Mouse (Mus musculus) ovary, postnatal 14 days (tissue): Measurements from ENCODE around the gene Atxn1.

Source experiments
- DNase-seq: peaks from one replicate; pipeline ENCODE4 v3.0.0; 2022; ENCODE audit warnings: low spot score

Gene Atxn1

DNA sequence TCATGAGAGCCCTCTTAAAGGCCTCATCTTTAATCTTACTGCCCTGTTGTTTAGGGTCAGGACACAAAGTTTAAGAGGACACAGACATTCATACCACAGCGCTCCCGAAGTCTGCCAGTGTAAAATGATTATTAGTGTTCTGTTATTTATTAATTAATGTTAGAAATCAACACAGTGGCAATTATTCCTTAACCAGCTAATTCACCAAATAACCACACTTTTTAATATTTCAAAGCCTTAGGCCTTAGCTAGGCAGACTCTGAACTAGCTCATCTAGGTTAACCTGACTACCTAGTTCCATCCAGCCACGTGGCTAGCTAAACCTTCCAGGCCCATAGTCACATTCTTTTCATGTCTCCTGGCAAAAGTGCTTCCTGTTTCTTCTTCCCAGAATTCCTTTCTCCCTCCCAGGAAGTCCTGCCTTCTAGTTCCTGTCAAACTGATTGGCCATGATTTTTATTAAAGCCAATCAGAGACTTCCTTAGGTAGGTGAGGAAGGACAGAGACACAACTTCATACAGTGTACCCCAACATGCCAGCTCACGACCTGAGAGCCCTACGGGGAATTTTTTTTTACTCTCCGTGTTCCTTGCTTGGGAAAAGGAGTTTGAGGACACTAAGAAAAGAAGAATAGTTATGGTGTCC lies 439.9 kb downstream of the Atxn1 start:
- no peak for DNase-seq

DNA sequence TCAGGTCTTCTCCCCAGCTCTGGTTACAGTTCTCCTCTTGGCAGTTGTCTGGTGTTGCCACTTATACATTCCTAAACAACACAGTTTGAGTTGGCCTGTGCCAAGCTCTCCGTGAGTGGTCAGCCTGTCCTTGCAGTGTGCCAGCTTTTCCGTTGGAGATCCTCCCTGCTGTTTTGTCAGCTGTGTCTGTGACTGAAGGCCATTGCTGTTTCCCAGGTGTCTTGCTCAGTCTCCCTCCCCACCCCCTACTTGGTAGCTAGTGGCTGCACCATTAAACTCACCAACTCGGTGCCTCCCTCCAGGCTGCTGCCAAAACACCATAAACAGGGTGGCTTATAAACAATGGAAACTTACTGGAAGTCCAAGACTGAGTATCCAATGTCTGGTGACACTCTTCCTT lies 440.5 kb downstream of the Atxn1 start:
- DNase-seq: no peak

DNA sequence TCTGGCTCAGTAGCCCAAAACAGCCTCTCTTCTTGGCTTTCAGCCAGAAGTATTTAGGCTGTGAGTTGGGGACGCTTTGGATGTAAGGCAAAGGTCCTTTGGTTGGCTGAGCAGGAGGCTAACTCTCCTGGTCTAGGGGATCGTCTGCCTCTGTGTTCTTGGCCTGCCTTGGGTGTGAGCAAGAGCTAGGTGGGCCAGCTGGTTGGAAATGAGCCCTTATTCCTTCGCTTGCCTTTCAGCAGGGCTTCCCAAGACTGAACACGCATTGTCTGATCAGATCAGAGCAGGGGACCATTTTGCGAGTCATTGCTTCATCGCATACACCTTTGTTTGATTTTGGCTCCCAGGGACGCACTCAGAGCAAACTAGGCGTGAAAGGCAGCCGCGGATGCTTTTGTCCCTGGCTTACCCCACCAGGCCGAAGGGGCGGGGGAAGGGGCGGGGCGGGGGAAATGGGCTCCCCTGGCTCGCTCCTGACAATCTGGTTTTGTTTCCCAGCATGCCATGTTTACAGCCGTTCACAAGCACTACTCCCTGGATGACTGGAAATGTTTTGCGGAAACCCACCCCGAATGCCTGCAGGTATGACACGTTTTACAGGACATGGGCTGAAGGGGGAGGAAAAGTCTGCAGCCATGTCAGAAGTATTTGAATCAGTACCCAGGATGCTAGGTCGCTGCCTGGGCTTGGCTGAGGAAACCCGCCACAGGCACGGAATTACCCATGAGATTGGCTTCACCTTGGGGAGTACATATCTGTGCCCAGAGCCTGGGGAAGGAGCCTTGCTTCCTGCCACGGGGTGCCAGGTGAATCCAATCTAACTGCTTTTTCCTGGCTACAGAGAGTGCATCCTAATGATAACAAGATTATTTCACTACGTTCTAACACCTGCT lies 448.1 kb downstream of the Atxn1 start:
- DNase-seq: no peak

DNA sequence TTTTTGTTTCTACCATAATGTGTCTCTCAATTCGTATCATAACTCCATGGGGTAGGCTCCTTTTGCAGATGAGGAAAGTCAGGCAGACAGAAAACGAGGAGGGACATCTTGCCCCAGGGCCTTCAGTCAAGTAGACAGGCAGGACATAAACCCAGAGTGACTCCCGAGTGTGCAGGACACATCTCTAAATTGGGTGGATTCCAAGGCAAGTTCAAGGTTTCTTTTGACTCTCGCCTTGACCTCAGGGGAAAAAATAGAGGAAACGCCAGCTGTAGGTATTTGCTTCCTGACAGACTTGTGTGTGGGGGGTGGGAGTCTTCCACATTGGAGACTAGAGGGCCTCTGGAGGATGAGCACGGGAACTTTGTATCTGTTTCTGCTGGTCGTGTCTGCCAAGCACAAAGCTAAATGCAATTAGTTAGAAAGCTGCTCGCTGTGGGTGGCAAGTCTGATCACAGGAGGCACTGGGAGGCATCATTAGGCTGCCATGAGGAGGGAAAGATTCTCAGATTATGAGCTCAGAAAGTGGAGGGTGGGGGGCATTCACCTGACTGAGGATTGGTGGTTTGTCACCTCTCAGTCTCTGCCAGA lies 449.9 kb downstream of the Atxn1 start:
- DNase-seq: no peak

DNA sequence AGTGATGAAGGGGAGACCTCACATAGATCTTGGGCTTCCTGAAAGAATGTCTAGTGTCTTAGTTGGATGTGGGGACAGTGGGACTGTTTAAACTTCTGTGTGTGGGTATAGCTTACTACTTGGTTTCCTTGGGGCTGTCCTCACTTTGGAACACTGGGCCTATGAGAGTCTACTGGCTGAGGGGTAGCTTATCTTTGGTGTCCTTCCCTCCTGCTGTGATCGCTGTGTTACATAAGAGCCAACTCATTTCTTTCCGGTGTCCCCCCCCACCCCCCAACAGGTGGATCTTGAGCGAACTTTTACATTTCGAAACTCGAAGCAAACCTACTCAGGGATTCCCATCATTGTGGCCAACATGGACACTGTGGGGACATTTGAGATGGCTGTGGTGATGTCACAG lies 450.7 kb downstream of the Atxn1 start:
- DNase-seq: no peak

DNA sequence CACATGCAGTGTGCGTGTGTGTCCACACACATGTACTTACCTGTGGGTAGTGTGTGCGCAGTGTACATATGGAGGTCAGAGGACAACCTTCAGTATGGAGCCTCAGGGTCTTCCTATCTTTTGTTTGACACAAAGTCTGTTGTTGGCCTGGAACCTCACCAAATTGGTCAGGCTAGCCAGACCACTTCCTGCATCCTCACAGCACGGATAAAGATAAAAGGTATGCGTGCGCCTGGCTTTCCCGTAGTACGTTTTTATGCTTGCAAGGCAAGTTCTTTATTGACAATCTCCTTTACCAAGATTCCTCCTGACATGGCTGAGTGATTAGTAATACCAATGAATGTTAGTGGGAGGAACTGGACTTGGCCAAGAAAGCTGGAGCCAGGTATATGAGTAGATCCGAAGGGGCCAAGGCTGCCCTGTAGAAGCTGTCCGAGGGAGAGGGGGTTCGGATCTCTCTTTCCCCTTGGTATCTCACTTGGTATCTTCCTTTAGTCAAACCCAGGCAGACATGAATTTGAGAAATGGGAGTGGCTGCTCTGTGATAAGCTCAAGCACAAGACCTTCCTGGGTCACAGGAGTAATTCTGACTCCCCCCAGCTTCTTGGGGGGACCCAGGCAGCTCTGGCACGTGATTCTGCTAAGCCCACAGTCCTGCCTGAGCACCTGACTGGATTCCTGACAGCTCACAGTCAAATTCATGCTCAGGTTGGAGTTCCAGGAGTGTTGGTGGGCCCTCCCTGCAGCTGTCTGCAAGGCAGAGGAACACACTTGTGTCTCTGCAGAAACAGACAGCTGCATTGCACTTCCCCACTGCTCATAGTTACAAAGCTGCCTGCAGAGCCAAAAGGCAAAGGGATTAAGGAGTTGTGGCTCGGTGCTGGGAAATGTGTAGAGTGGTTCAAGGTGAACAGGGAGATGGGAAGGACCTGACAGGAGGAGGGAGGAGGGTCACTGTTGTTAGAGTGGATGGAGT lies 451.5 kb downstream of the Atxn1 start:
- no peak for DNase-seq

DNA sequence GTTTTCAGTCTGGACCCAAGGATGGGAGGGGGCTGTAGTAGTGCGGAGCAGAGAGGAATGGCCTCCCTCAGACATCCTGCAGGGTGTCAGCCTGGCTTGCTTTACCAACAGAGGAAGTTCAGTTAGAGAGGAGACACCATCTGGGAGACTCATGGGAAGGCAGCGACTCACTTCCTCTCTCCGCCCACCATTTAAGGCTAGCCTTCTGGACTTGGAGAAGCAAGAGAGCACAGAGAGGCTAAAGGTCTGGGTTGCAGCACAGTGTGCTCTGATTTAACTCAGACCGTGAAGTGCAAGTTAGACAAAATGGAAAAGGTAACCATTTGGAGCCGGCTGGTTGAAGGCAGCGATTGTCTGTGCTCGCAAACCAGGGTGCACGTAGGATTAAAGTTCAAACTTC lies 452.3 kb downstream of the Atxn1 start:
- DNase-seq: no peak

DNA sequence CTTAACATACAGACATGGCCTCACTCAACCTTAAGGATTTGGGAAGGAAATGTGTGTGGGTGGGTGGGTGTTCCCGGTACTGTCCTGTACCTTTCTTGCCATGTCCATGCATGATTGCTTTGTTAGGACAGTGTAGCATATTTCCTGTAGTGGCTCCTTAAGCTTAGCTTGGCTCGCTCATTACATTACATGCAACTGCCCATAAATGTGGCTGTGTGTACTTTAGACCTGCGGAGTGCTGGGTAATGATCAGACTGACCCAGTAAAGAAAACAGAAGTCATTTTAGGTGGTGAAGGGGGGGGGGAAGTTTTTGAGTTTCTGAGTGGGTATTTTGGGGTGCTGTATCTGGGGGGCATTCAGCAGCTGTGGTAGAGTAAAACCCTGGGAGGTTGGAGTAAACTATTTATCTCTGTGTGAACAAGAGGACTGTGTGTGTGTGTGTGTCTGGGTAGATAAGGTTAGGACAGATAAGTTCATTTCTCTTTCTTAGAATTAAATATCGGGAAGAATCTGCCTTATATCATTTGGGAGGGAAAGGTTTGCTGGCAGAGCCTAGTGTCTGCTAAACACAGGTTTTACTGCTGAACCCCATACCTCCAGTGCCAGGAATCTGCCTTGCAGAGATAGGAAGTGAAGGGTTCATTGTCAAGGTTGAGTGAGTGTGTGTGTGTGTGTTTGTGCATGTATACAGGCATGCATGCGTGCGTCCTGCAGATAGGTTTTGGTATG lies 452.9 kb downstream of the Atxn1 start:
- DNase-seq: no peak

DNA sequence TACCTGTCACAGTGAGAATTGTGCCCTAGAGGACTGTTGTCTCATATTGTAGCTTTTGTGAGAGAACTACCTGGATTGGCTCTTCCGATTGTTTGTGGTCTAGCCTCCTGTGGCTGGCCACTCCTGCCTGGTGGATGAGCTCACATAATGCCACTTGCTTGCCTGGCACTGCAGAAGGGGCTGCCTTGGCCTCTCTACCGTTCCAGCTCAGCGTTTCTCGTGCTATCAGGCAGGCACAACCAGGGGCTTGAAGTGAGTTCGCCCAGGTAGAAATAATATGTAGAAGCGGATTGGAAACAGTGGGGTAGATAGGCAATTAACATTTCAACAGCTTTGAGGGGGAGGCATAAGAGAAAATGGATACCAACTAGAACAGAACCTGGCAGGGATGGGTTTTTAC lies 455.4 kb downstream of the Atxn1 start:
- DNase-seq: no peak

DNA sequence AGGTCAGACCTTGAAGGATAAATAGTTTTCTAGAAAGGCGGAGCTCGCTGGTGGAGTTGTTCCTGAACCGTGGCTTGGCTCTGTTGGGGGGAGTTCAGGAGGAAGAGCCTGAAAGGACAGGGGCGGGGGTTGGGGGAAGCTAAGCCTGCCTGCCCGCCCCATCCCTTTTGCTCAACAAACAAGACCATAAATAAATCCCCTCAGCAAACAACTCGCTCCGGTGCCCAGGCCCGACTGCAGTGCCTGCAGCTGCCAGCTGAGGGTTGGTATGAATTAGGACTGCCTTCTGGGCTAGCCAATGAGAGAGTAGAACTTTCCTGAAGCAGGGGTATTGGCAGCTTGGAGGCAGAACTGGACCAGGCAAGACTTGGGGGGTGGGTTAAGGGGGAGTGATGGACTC lies 456.3 kb downstream of the Atxn1 start:
- DNase-seq: no peak

DNA sequence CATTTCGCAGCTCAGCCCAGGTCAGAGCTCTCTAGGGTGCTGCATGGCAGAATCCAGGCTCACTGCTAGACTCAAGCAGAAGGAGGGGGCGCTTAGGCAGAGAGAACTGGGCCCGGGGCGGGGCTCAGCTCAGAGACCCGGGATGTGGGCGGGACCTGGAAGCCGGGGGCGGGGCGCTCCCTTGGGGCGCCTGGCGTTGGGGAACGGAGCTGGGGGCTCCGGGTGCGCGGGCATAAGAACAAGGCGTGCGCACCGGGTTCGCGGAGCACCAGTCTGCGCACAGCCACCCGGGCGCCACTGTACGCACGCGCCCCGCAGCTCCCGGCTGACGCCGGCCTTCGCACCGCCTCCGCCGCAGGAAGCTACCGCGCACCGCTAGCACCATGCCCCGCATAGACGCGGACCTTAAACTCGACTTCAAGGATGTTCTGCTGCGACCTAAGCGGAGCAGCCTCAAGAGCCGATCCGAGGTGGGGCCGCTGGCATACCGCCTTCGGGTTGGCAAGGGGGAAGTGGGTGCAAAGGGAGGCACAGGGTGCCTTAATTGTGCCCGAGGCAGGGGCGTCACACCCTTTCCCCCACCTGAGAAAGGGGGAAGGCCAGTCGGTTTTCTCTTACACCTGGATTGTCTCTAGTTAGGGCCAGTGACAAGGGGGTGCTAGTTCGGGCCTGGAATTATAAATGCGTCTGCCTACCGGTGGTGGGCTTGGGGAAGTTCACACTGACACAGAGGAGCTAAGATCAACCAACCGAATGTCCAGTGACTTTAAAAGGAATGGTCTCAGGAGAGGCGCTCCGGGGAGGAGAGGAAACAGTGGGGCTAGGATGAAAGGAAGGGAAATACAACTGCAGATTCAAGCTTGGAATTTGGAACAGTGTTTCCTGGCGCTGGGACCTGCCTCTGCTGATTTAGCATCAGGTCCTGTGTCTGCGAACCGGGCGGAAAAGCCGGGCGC lies 457.3 kb downstream of the Atxn1 start, which contains the start of gene Gmpr:
Gene Gmpr (plus strand): TSS at position 171 of the 956 bp plus-strand sequence.
- peak; percentile 59 for DNase-seq

DNA sequence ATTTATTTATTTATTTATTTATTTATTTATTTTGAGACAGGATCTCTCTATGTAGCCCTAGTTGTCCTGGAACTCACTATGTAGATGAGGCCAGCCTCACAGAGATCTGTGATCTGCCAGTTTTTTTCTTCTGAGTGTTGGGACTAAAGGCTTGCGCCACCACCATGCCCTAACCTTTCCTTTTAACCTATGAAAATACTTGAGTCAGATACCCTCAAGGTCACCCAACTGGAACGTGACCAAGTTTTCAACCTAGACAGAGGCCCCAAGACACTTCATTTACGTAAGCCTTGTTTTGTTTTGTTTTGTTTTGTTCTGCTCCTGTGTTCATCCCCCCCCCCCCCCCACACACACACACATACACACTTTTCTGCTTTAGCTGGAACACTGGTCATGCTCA lies 459.3 kb downstream of the Atxn1 start:
- no peak for DNase-seq

DNA sequence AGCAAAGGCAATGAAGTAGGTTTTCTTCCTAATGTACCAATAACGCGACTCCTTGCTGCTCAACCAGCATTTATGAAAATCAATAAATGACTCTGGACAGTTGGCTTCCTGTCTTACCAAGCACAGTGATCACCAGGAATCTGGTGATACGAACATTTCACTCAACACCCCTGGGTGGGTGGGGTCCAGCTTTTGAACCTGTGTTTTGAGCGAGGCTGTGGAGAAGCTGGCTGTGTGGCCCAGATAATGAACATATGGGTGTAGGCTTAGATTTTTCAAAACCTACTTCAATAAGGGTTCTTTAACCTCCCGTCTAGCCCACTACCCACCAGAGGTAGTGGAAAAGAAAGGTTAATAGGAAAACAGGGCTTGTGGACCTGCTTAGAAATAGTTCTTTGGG lies 462.0 kb downstream of the Atxn1 start:
- no peak for DNase-seq

DNA sequence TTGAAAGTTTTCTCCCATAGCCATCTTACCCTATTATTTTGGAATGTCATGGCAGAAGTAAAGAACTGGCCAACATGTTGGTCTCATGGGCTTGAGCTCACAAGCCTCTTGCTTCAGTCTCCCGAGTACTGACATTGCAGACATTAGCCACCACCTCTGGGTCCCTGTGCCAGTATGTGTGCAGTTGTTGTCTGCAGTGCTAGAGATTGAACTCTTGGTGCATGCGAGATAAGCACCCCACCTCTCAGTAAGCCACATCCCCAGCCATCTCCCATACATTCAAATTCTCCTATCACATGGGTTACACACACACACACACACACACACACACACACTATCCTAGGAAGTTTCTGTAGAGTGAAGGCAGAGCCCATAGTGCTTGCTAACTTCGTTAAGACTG lies 464.9 kb downstream of the Atxn1 start:
- DNase-seq: no peak
